Mouse (Mus musculus): Measurements from ENCODE around the gene Abtb2. TPM values are rescaled to one million over a fixed set of nuclear protein-coding genes. Genes with fewer than 3 reads are reported as not detected.

Gene Abtb2
- polyA plus RNA-seq, 1 experiment: 16.1 TPM

- Histone ChIP-seq H3K4me3 (no peak overlapping the region), H3K79me2 (ENCODE audit: control insufficient read depth, insufficient read depth) (no peaks in the 10 kb centered on the region), H3K27me3 (ENCODE audit: control insufficient read depth, insufficient read depth, insufficient read length) (no peaks in the 10 kb centered on the region), H3K36me3 (ENCODE audit: control insufficient read depth, insufficient read depth) (no peaks in the 10 kb centered on the region), H3ac (ENCODE audit: control insufficient read depth, insufficient read length) (no peak overlapping the region), H3K4me2 (ENCODE audit: low read depth) (no peak overlapping the region)
- no peak for TF ChIP-seq SRF (IDR thresholded peaks at IDR 0.05; ENCODE audit: control insufficient read depth, insufficient read length, low read depth)
- TF ChIP-seq POLR2A (IDR thresholded peaks at IDR 0.05; ENCODE audit: insufficient read length, low read depth): no peak
- TF ChIP-seq MYOG (IDR thresholded peaks at IDR 0.05; ENCODE audit: control insufficient read depth in 1 of 3, insufficient read depth in 1 of 3, insufficient read length in 2 of 3, low read depth in 2 of 3): no peak
- no peak for TF ChIP-seq TCF3 (IDR thresholded peaks at IDR 0.05; ENCODE audit: insufficient read length, low read depth)
- no peak for TF ChIP-seq MAX (IDR thresholded peaks at IDR 0.05; ENCODE audit: low read depth)
- no peak for TF ChIP-seq E2F4 (IDR thresholded peaks at IDR 0.05; ENCODE audit: insufficient read depth)
- TF ChIP-seq TCF12 (IDR thresholded peaks at IDR 0.05; ENCODE audit: insufficient read depth, poor library complexity, severe bottlenecking): no peak
- no peak for TF ChIP-seq POLR2AphosphoS2 (IDR thresholded peaks at IDR 0.05; ENCODE audit: insufficient read length, low read depth)
- no peak for TF ChIP-seq CEBPB (IDR thresholded peaks at IDR 0.05; ENCODE audit: insufficient read depth, poor library complexity, severe bottlenecking)
- TF ChIP-seq MYOD1 (IDR thresholded peaks at IDR 0.05; ENCODE audit: control insufficient read depth in 1 of 3, insufficient read length in 2 of 3, low read depth in 2 of 3): no peak
- TF ChIP-seq USF1 (IDR thresholded peaks at IDR 0.05; ENCODE audit: low read depth): no peak
- no peak for TF ChIP-seq REST (IDR thresholded peaks at IDR 0.05; ENCODE audit: insufficient read depth, insufficient read length)
These were observed 71.8 kb downstream of the Abtb2 start for GRCm38 (mm10) chr2:103637943-103638342.

- no peaks in the 10 kb centered on the region for H3K79me2 ChIP-seq (ENCODE audit: control insufficient read depth, insufficient read depth)
- no peaks in the 10 kb centered on the region for H3K27me3 ChIP-seq (ENCODE audit: control insufficient read depth, insufficient read depth, insufficient read length)
- no peak for TF ChIP-seq POLR2AphosphoS2 (IDR thresholded peaks at IDR 0.05; ENCODE audit: insufficient read length, low read depth)
- TF ChIP-seq TCF3 (IDR thresholded peaks at IDR 0.05; ENCODE audit: insufficient read length, low read depth): no peak
- no peak for TF ChIP-seq SRF (IDR thresholded peaks at IDR 0.05; ENCODE audit: control insufficient read depth, insufficient read length, low read depth)
- TF ChIP-seq MAX (IDR thresholded peaks at IDR 0.05; ENCODE audit: low read depth): no peak
- H3K4me3 ChIP-seq: no peak overlapping the region
- H3K36me3 ChIP-seq (ENCODE audit: control insufficient read depth, insufficient read depth): no peaks in the 10 kb centered on the region
- H3K4me2 ChIP-seq (ENCODE audit: low read depth): no peak overlapping the region
- no peak overlapping the region for H3ac ChIP-seq (ENCODE audit: control insufficient read depth, insufficient read length)
These were observed 73.6 kb downstream of the Abtb2 start for GRCm38 (mm10) chr2:103639701-103640100.

- H3K27me3 ChIP-seq (ENCODE audit: control insufficient read depth, insufficient read depth, insufficient read length): no peaks in the 10 kb centered on the region
- TF ChIP-seq TCF12 (IDR thresholded peaks at IDR 0.05; ENCODE audit: insufficient read depth, poor library complexity, severe bottlenecking): no peak
- no peak for TF ChIP-seq USF1 (IDR thresholded peaks at IDR 0.05; ENCODE audit: low read depth)
- TF ChIP-seq E2F4 (IDR thresholded peaks at IDR 0.05; ENCODE audit: insufficient read depth): no peak
- TF ChIP-seq MAX (IDR thresholded peaks at IDR 0.05; ENCODE audit: low read depth): no peak
- TF ChIP-seq POLR2A (IDR thresholded peaks at IDR 0.05; ENCODE audit: insufficient read length, low read depth): no peak
- no peak for TF ChIP-seq MYOD1 (IDR thresholded peaks at IDR 0.05; ENCODE audit: control insufficient read depth in 1 of 3, insufficient read length in 2 of 3, low read depth in 2 of 3)
- TF ChIP-seq TCF3 (IDR thresholded peaks at IDR 0.05; ENCODE audit: insufficient read length, low read depth): no peak
- no peak for TF ChIP-seq POLR2AphosphoS2 (IDR thresholded peaks at IDR 0.05; ENCODE audit: insufficient read length, low read depth)
- no peak for TF ChIP-seq SRF (IDR thresholded peaks at IDR 0.05; ENCODE audit: control insufficient read depth, insufficient read length, low read depth)
- no peak for TF ChIP-seq MYOG (IDR thresholded peaks at IDR 0.05; ENCODE audit: control insufficient read depth in 1 of 3, insufficient read depth in 1 of 3, insufficient read length in 2 of 3, low read depth in 2 of 3)
- no peak for TF ChIP-seq REST (IDR thresholded peaks at IDR 0.05; ENCODE audit: insufficient read depth, insufficient read length)
- TF ChIP-seq CEBPB (IDR thresholded peaks at IDR 0.05; ENCODE audit: insufficient read depth, poor library complexity, severe bottlenecking): no peak
- no peak overlapping the region for H3ac ChIP-seq (ENCODE audit: control insufficient read depth, insufficient read length)
- H3K4me3 ChIP-seq: no peak overlapping the region
- H3K79me2 ChIP-seq (ENCODE audit: control insufficient read depth, insufficient read depth): no peaks in the 10 kb centered on the region
- H3K36me3 ChIP-seq (ENCODE audit: control insufficient read depth, insufficient read depth): no peaks in the 10 kb centered on the region
- H3K4me2 ChIP-seq (ENCODE audit: low read depth): no peak overlapping the region
These were observed 74.8 kb downstream of the Abtb2 start for GRCm38 (mm10) chr2:103640861-103641260.

GRCm38 (mm10) chr2:103643584-103644211, 77.6 kb downstream of the Abtb2 start:
- Histone ChIP-seq H3K4me2 (ENCODE audit: low read depth) (no peak overlapping the region), H3K27me3 (ENCODE audit: control insufficient read depth, insufficient read depth, insufficient read length) (no peaks in the 10 kb centered on the region), H3K4me3 (no peak overlapping the region), H3K79me2 (ENCODE audit: control insufficient read depth, insufficient read depth) (no peaks in the 10 kb centered on the region), H3ac (ENCODE audit: control insufficient read depth, insufficient read length) (no peak overlapping the region), H3K36me3 (ENCODE audit: control insufficient read depth, insufficient read depth) (no peaks in the 10 kb centered on the region)
- TF ChIP-seq E2F4 (IDR thresholded peaks at IDR 0.05; ENCODE audit: insufficient read depth) (no peak), MYOG (IDR thresholded peaks at IDR 0.05; ENCODE audit: control insufficient read depth in 1 of 3, insufficient read depth in 1 of 3, insufficient read length in 2 of 3, low read depth in 2 of 3) (peak in 1 of 3 experiments; percentile 57)

- Histone ChIP-seq H3K4me3 (no peak overlapping the region), H3K4me2 (ENCODE audit: low read depth) (no peak overlapping the region), H3ac (ENCODE audit: control insufficient read depth, insufficient read length) (no peak overlapping the region), H3K79me2 (ENCODE audit: control insufficient read depth, insufficient read depth) (no peaks in the 10 kb centered on the region), H3K27me3 (ENCODE audit: control insufficient read depth, insufficient read depth, insufficient read length) (no peaks in the 10 kb centered on the region), H3K36me3 (ENCODE audit: control insufficient read depth, insufficient read depth) (no peaks in the 10 kb centered on the region)
- TF ChIP-seq CEBPB (IDR thresholded peaks at IDR 0.05; ENCODE audit: insufficient read depth, poor library complexity, severe bottlenecking) (no peak), MYOG (IDR thresholded peaks at IDR 0.05; ENCODE audit: control insufficient read depth in 1 of 3, insufficient read depth in 1 of 3, insufficient read length in 2 of 3, low read depth in 2 of 3) (no peak), USF1 (IDR thresholded peaks at IDR 0.05; ENCODE audit: low read depth) (no peak), MYOD1 (IDR thresholded peaks at IDR 0.05; ENCODE audit: control insufficient read depth in 1 of 3, insufficient read length in 2 of 3, low read depth in 2 of 3) (no peak), SRF (IDR thresholded peaks at IDR 0.05; ENCODE audit: control insufficient read depth, insufficient read length, low read depth) (no peak), E2F4 (IDR thresholded peaks at IDR 0.05; ENCODE audit: insufficient read depth) (no peak), TCF3 (IDR thresholded peaks at IDR 0.05; ENCODE audit: insufficient read length, low read depth) (no peak), POLR2A (IDR thresholded peaks at IDR 0.05; ENCODE audit: insufficient read length, low read depth) (no peak), TCF12 (IDR thresholded peaks at IDR 0.05; ENCODE audit: insufficient read depth, poor library complexity, severe bottlenecking) (no peak), REST (IDR thresholded peaks at IDR 0.05; ENCODE audit: insufficient read depth, insufficient read length) (no peak), MAX (IDR thresholded peaks at IDR 0.05; ENCODE audit: low read depth) (no peak), POLR2AphosphoS2 (IDR thresholded peaks at IDR 0.05; ENCODE audit: insufficient read length, low read depth) (no peak)
These were observed 78.3 kb downstream of the Abtb2 start for GRCm38 (mm10) chr2:103644418-103644817.
